Mouse (Mus musculus): ENCODE measurements around the gene Cdhr2.

DNA sequence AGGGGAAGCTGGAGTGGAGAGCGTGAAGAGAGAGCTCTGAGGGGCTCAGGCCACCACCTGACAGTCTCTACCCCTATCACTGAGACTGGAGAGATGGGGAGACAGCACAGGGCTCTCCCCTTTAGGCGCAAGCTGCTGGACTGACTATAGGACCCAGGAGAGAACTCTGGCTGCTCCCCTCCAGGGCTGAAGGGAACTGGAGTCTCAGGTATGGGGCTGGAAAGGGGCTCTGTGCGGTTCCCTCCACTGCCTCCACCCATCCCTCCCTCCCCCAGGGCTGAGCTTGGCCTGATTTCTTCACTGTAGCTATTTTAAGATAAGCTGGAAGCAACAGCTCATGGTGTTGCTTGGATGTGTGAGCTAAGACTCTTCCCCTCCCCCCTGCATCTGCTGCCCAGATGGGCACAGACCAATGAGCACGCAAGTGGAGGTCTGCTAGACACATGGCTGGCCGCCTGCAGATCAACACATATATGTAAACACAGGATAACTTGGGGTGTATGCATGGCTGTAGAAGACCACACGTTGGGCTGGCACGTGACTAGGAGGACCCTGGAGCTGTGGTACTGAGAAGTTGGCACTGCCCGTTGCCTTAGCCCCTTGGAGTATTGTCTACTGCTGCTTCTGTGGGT, 59.0 kb downstream of the Cdhr2 start:
- TF ChIP-seq CTCF (IDR thresholded peaks at IDR 0.05; ENCODE audit: insufficient read depth, low read depth, low read length) (no peak), POLR2A (IDR thresholded peaks at IDR 0.05; ENCODE audit: insufficient read depth, low read depth, low read length) (0 out of 2 replicates have a peak, but pooled peaks have one; percentile 24)

Measured in olfactory bulb, adult 2 months (tissue).